Mouse (Mus musculus) hindbrain, embryonic 13.5 days (tissue): ENCODE data around the gene Olfr1475. TPM values are rescaled to one million over a fixed set of nuclear protein-coding genes. Genes with fewer than 3 reads are reported as not detected.
"Not testable (repeated sequence)": the region's sequence is repeated elsewhere in the genome, so short reads cannot be mapped to it uniquely, and the experiment has no call there.

Source experiments
- ATAC-seq: fragments of 200-750 bp; cut with Nextera tagmentation; 2 replicates; pipeline ENCODE4 v1.8.0; 2017; ENCODE audit warnings: moderate TSS enrichment; ENCODE audit not compliant: low FRiP score
- H3K27ac ChIP-seq: fragments of 300-500 bp; sonication (generic); 2 replicates; pipeline ENCODE4 v1.5.1; 2015; ENCODE audit warnings: inconsistent platforms, mild to moderate bottlenecking, moderate library complexity
- H3K27me3 ChIP-seq: fragments of 300-500 bp; sonication (generic); 2 replicates; pipeline ENCODE4 v1.6.1; 2015; ENCODE audit warnings: mild to moderate bottlenecking, inconsistent platforms
- H3K36me3 ChIP-seq: fragments of 300-500 bp; sonication (generic); 2 replicates; pipeline ENCODE4 v1.6.1; 2015; ENCODE audit warnings: mild to moderate bottlenecking, inconsistent platforms
- H3K4me1 ChIP-seq: fragments of 300-500 bp; sonication (generic); replicated peaks from 2 replicates; pipeline ENCODE4 v1.6.1; 2015; ENCODE audit warnings: inconsistent platforms
- H3K4me2 ChIP-seq: fragments of 300-500 bp; sonication (generic); 2 replicates; pipeline ENCODE4 v1.6.1; 2015; ENCODE audit warnings: inconsistent platforms, mild to moderate bottlenecking, moderate library complexity
- H3K4me3 ChIP-seq: fragments of 300-500 bp; sonication (generic); 2 replicates; pipeline ENCODE4 v1.5.1; 2015; ENCODE audit warnings: mild to moderate bottlenecking, inconsistent platforms
- H3K9ac ChIP-seq: fragments of 300-500 bp; sonication (generic); 2 replicates; pipeline ENCODE4 v1.6.1; 2015; ENCODE audit warnings: mild to moderate bottlenecking, inconsistent platforms
- H3K9me3 ChIP-seq: fragments of 300-500 bp; sonication (generic); 2 replicates; pipeline ENCODE4 v1.6.1; 2016; ENCODE audit warnings: inconsistent platforms
- WGBS: fragments of 180-500 bp; shearing (Covaris S2); methylation state at CpG from one replicate; pipeline ENCODE4 v1.1.7; 2015; 5-methylcytosine and 5-hydroxymethylcytosine counted together
- polyA plus RNA-seq: library from polyadenylated mRNA; unstranded; fragments of >200 nt; fragmentation: Nextera tagmentation; extraction: Ambion mirVana; gene quantifications from 2 replicates; pipeline ENCODE4 v1.2.1, GENCODE M21; 2015

Olfr1475 gene
- polyA plus RNA-seq: not detected in 2 replicates

DNA sequence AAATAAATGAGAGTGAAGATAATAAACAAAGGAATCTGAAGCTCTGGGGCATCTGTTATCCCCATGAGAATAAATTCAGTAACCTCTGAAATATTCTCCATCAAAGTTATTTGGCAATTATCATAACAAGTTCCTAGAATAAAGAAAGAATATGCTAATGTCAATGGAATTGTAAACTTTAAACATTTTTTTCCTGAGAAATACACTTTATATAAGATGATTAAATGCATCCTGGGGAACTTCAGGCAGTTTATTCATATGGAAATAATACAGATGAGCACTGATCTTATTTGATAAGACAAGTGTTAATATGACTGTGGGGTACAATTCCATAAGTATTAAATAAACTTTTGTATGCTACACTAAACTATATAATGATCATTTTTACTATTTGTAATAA is at the start of gene Olfr1475:
Gene Olfr1475, minus strand, starts transcription at position 101 of the 400 bp plus-strand sequence.
- H3K27me3 ChIP-seq: no peaks in the 10 kb centered on the region
- no peaks in the 10 kb centered on the region for H3K36me3 ChIP-seq
- no peaks in the 10 kb centered on the region for H3K4me1 ChIP-seq
- H3K9ac ChIP-seq: no peak within 1 kb of the TSS
- ATAC-seq: no peak
- H3K4me3 ChIP-seq: no peak within 1 kb of the TSS
- H3K9me3 ChIP-seq: 0 out of 2 replicates have a peak, but pooled peaks cover 4% of the 10 kb centered on the region
- H3K27ac ChIP-seq: no peak within 1 kb of the TSS
- no peak within 1 kb of the TSS for H3K4me2 ChIP-seq

DNA sequence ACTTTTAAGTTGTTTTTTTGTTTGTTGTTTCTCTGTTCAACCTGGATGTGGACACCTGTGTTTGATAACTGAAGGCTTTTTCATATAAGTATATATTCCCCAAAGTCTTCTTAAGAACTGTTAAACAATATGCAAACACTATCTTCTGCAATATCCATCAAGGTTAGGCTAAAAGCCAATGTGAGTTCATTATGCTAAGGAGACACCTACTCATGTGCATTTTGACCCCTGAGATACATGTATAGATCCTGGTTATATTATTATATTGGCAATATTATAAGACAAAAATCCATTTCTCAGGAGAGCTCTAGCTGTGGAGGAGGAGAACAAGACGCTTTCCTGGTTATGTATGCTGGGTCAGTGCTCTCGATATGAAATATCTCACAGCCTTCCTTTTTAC is 47.6 kb upstream of the Olfr1475 start, which contains the start of gene Olfr1480:
Gene Olfr1480, plus strand, starts transcription at position 301 of the 400 bp plus-strand sequence.
- no peaks in the 10 kb centered on the region for H3K36me3 ChIP-seq
- no peak for ATAC-seq
- H3K4me2 ChIP-seq: no peak within 1 kb of the TSS
- no peaks in the 10 kb centered on the region for H3K4me1 ChIP-seq
- whole genome bisulfite sequencing: 88% methylated on average over 2 of the region's 2 CpGs
- no peaks in the 10 kb centered on the region for H3K27me3 ChIP-seq
- no peak within 1 kb of the TSS for H3K4me3 ChIP-seq
- no peak within 1 kb of the TSS for H3K9ac ChIP-seq
- H3K27ac ChIP-seq: no peak within 1 kb of the TSS
- peaks cover 16% of the 10 kb centered on the region for H3K9me3 ChIP-seq

DNA sequence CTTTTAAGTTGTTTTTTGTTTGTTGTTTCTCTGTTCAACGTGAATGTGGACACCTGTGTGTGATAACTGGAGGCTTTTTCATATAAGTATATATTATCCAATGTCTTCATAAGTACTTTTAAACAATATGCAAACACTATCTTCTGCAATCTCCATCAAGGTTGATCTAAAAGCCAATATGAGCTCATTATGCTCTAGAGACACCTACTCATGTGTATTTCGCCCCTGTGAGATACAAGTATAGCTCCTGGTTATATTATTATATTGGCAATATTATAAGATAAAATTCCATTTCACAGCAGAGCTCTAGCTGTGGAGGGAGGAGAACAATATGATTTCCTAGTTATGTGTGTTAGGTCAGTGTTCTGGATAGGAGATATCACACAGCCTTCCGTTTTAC is 20.2 kb upstream of the Olfr1475 start, which contains the start of gene Olfr1477:
Gene Olfr1477, plus strand, starts transcription at position 301 of the 400 bp plus-strand sequence.
- Histone ChIP-seq H3K27me3 (no peaks in the 10 kb centered on the region), H3K9me3 (peaks cover 11% of the 10 kb centered on the region; the same call in 1 of the 2 replicates), H3K9ac (no peak within 1 kb of the TSS), H3K4me3 (no peak within 1 kb of the TSS), H3K4me2 (no peak within 1 kb of the TSS), H3K4me1 (no peaks in the 10 kb centered on the region), H3K27ac (no peak within 1 kb of the TSS), H3K36me3 (no peaks in the 10 kb centered on the region)
- ATAC-seq: no peak
- 73% methylated on average over 3 of the region's 3 CpGs for WGBS

DNA sequence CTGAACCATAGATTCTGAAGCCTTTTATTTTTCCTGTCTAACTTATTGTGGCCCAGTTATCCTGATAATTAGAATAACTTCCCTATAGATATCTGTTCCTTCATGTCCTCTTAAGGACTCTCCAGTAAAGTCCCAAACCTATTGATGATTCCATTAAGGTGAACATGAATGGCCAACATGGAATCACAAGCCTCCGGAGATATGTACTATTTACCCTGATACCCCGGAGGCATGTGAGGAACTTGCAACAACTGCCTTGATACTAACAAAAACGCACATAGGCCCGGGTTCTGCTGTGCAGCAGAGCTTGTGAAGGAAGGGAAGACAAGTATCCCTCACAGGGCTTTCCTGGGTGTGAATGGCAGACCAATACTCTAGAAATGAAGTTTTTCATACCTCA is 10.7 kb downstream of the Olfr1475 start, which contains the start of gene Olfr1474:
Gene Olfr1474, plus strand, starts transcription at position 301 of the 400 bp plus-strand sequence.
- not testable (repeated sequence) for ATAC-seq, H3K4me1 ChIP-seq, H3K36me3 ChIP-seq, H3K9me3 ChIP-seq, H3K4me3 ChIP-seq, H3K4me2 ChIP-seq, H3K9ac ChIP-seq, H3K27ac ChIP-seq, H3K27me3 ChIP-seq
- WGBS: 90% methylated on average over 4 of the region's 4 CpGs

DNA sequence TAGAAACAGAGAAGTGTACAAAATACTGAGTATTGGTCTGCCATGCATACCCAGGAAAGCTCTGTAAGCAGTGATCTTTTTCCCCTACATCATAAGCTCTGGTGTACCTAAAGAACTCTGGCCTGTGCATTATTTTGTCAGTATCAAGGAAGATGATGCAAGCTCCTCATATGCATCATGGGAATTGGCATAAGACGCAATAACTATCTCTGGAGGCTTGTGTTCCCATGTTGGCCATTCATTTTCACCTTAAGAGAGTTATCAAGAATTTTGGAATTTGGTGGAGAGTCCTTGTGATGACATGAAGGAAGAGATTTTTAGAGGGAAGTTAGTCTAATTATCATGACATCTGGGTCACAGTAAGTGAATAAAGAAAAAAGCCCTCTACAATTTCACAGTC is 24.0 kb downstream of the Olfr1475 start, which contains the start of gene Olfr1472:
Gene Olfr1472, minus strand, starts transcription at position 101 of the 400 bp plus-strand sequence.
- ATAC-seq: no peak
- no peaks in the 10 kb centered on the region for H3K27me3 ChIP-seq
- 90% methylated on average over 1 of the region's 1 CpGs for WGBS

DNA sequence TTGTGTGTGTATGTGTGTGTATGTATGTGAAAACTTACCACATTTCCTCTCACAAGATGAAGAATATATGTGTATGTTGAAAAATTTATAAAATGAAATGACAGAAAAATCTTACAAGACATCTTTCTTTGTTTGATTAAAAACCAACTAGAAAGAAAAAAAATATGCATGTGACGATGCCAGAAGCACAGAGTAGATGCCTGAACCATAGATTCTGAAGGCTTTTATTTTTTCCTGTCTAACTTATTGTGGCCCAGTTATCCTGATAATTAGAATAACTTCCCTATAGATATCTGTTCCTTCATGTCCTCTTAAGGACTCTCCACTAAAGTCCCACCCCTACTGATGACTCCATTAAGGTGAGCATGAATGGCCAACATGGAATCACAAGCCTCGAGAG is 36.9 kb downstream of the Olfr1475 start, which contains the start of gene Olfr1471:
Gene Olfr1471, plus strand, starts transcription at position 301 of the 400 bp plus-strand sequence.
- not testable (repeated sequence) for H3K27ac ChIP-seq, H3K27me3 ChIP-seq, H3K36me3 ChIP-seq, H3K9ac ChIP-seq, H3K4me3 ChIP-seq, H3K4me1 ChIP-seq, H3K4me2 ChIP-seq, ATAC-seq
- 67% methylated on average over 2 of the region's 2 CpGs for WGBS
- peaks cover 13% of the 10 kb centered on the region; the same call in 1 of the 2 replicates for H3K9me3 ChIP-seq

More for the DNA sequence above, 24.0 kb downstream of the Olfr1475 start, which contains the start of gene Olfr1472:
- 0 out of 2 replicates have a peak, but pooled peaks cover 11% of the 10 kb centered on the region for H3K9me3 ChIP-seq
- H3K4me2 ChIP-seq: no peak within 1 kb of the TSS
- no peak within 1 kb of the TSS for H3K27ac ChIP-seq
- H3K36me3 ChIP-seq: no peaks in the 10 kb centered on the region
- no peak within 1 kb of the TSS for H3K9ac ChIP-seq
- H3K4me3 ChIP-seq: no peak within 1 kb of the TSS
- no peaks in the 10 kb centered on the region for H3K4me1 ChIP-seq

Other genes starting within 250 kb of the Olfr1475 start
- gene Olfr1463, start 248.9 kb downstream of the Olfr1475 start, polyA plus RNA-seq: not detected in 2 replicates
- not detected in 2 replicates for gene Olfr1465, start 164.7 kb downstream of the Olfr1475 start, polyA plus RNA-seq
- not detected in 2 replicates for gene Olfr1466, start 141.3 kb downstream of the Olfr1475 start, polyA plus RNA-seq
- not detected in 2 replicates for gene Olfr1467, start 118.0 kb downstream of the Olfr1475 start, polyA plus RNA-seq
- not detected in 2 replicates for gene Olfr1469, start 72.3 kb downstream of the Olfr1475 start, polyA plus RNA-seq
- not detected in 2 replicates for gene Olfr1471, start 36.8 kb downstream of the Olfr1475 start, polyA plus RNA-seq
- not detected in 2 replicates for gene Olfr1472, start 24.1 kb downstream of the Olfr1475 start, polyA plus RNA-seq
- not detected in 2 replicates for gene Olfr1474, start 10.6 kb downstream of the Olfr1475 start, polyA plus RNA-seq
- gene Olfr1477, start 20.4 kb upstream of the Olfr1475 start, polyA plus RNA-seq: not detected in 2 replicates
- gene Olfr1480, start 47.7 kb upstream of the Olfr1475 start, polyA plus RNA-seq: not detected in 2 replicates
- gene Olfr1484, start 103.3 kb upstream of the Olfr1475 start, polyA plus RNA-seq: not detected in 2 replicates
- gene Olfr1487, start 137.2 kb upstream of the Olfr1475 start, polyA plus RNA-seq: not detected in 2 replicates
- gene Olfr1489, start 151.4 kb upstream of the Olfr1475 start, polyA plus RNA-seq: not detected in 2 replicates
- not detected in 2 replicates for gene Olfr1490, start 170.9 kb upstream of the Olfr1475 start, polyA plus RNA-seq
- not detected in 2 replicates for gene Olfr1491, start 217.1 kb upstream of the Olfr1475 start, polyA plus RNA-seq
- not detected in 2 replicates for gene Olfr1493-ps1, start 243.1 kb upstream of the Olfr1475 start, polyA plus RNA-seq